Mouse (Mus musculus) c-Kit-negative CD71-positive TER-119-positive erythroid progenitor cells, embryonic 14.5 days (primary cell): Measurements from ENCODE around the gene Slc7a10.

ENCODE experiments used
- DNase-seq: peaks from one replicate; pipeline ENCODE4 v3.0.0-alpha.2; 2013; ENCODE audit warnings: low read depth, low spot score

The Slc7a10 gene

DNA sequence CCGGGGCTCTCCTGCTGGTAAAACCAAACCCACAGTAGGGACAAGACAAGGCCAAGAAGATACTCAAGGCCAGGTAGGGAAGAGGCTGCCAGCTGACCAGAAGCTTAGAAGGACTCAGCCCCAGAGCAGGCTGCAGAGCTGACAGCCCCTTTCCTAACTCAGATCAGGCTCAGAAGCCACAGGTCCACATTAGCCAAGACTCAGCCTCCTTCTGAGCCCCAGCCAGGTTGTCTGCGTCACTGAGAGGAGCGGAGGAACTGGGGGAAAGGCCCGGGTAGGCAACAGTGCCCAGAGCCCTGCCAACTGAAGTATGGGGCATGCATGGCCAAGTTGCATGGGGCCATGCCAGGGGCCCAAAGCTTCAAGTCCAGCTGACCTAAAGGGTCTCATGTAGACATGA is 13.7 kb upstream of the Slc7a10 start:
- DNase-seq, result no peak

GRCm38 (mm10) chr7:35175533-35175932 is 10.7 kb upstream of the Slc7a10 start:
- DNase-seq, result no peak

DNA sequence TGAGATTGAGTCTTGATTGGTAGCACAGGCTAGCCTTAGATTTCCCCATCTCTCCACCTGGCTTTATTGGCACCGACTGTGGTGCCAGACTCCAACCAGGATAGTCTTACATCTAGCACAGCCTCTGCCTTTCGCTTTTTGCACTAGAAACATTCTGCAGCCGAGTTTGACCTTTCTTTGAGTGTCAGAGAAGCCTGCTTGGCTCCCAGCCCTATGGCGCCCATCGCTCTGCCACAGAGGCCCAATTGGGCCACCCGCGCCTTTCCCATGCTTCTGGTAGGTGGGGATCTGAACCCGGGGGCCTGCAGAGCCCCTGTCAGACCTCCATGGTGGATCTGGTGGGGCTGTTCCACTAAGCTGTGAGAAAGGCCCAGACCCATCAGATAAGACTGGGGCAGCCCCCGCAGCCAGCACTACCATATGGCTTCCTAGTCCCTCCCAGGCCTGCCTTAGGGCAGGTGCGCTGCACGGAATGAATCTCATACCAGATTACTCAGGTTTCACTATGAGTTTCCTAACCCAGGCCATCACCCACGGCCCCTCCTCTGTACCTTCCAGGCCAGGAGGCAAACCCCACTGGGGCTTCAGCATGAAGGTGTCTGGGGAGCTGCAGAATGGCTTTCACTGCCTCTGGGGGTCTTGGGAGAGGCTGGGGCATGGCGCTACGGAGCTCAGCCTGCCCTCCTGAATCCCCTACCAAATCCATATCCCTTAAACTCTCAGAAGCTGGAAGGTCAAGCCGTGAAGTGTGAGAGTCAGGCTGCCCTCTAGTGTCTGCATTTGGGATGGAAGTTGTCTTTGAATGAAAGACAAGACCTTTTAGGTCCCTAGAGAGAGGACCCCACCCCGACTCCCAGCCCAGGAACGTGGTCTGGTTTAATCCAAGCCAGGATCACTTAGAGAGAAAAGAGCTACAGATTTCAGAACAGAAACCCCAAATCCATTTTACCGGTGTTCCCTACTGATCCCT is 9.5 kb upstream of the Slc7a10 start:
- DNase-seq, result no peak

GRCm38 (mm10) chr7:35184833-35185724 is 1.1 kb upstream of the Slc7a10 start:
- no peak for DNase-seq

- no peak for DNase-seq
Measured at GRCm38 (mm10) chr7:35189699-35190098, 3.5 kb downstream of the Slc7a10 start.

DNA sequence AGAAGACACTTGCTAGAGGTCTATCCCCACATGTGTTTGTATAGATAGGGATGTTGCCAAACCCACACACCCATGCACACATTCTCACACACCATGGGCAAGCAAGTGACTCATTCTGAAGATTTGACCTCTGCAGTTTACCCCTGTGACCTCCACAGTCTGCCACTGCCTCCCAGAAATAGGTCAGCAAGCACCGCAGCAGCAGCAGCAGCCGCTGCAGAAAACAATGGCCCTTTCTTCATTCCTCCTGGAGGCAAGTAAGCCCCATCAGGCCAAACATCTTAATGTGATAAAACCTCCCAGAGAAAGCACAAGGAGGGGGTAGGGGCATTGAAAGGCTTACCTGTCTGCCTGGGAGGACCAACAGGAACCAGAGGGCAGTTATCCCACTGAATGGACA is 5.1 kb downstream of the Slc7a10 start:
- no peak for DNase-seq

DNA sequence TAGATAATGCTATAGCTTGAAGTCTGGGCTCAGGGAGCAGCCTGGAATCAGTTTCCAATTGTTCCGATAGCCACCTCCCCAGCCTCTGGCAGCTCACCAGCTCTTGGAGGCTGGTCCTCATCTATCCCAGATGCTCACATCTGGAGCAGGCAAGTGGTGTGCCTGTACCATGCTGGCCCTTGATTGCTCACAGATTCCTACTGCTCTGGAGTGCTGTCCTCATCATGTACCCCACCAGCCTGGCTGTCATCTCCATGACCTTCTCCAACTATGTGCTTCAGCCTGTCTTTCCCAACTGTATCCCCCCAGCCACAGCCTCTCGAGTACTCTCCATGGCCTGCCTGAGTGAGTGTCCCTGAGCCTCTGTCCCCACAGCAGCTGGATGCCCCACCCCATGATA is 10.8 kb downstream of the Slc7a10 start:
- no peak for DNase-seq

DNA sequence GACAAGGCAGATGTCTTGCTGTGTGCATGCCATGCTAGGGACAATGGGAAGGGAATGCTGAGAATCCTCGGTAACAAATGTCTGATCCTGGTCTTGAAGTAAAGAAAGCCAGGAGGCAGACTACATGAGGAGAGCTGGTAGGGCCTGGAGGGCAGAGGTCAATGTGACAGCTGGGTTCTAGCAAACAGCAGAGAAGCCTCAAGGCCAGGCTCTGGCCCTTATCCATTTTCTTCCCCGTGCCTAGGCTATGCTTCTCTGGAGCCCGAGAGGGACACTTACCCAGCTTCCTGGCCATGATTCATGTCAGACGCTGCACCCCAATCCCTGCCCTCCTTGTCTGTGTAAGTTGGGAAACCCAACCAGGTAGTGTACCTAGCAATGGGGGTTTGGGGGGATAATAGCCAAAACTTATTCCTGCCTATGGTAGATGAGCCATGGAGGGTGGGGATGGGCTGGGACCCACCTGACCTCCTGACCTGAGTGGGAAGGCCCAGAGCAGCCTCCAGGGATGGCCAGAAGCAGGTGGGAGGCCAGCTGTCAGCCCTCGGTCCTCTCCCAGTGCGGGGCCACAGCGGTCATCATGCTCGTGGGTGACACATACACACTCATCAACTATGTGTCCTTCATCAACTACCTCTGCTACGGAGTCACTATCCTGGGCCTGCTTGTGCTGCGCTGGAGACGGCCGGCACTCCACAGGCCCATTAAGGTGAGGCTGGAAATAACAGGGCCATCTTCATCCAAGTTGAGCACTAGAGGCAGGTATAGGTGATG is 13.0 kb downstream of the Slc7a10 start:
- DNase-seq, result no peak

- DNase-seq, result no peak
Measured at GRCm38 (mm10) chr7:35199755-35200154, 13.6 kb downstream of the Slc7a10 start.

DNA sequence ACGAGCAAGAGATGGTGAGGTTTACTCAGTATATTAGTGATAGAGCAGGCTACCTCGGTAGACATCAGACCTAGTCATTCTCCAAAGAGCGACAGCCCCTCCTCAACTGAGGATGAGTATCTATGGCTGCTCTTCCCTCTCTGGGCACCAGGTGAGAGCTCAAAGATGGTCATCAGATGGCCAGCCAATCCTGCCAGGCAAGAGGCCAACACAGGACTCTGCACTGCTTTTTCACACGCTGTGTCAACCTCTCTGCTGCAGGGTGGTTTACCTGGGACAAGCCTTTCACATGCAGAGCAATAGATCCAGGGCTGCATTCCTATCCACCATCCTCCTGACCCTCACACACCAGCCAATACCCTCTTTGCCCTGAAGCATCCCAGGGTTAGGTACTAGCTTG is 25.6 kb downstream of the Slc7a10 start:
- no peak for DNase-seq

- no peak for DNase-seq
Measured at GRCm38 (mm10) chr7:35214442-35215222, 28.4 kb downstream of the Slc7a10 start.

DNA sequence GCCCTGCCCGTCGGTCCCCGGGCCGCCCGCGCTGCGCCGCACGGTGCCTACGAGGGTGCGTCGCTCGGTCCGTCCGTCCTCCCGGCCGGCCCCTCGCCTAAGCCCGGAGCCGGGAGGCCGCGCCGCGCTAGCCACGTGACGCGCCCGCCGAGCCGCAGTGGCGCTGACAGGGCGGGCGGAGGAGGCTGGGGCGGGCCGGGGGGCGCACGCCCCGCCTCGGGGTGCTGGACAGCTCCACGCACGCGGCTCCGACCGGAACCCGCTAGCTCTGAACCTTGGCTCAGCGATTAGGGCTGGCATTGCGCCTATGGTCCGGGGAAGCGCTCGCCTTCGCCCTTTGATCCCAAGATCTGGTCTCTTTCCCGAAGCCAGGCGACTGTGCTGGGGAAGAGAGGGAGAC is 29.0 kb downstream of the Slc7a10 start, which contains the start of gene Lrp3:
Gene Lrp3, minus strand, starts transcription at position 274 of the 400 bp plus-strand sequence.
- no peak for DNase-seq

- no peak for DNase-seq
Measured at GRCm38 (mm10) chr7:35215731-35216130, 29.5 kb downstream of the Slc7a10 start.

DNA sequence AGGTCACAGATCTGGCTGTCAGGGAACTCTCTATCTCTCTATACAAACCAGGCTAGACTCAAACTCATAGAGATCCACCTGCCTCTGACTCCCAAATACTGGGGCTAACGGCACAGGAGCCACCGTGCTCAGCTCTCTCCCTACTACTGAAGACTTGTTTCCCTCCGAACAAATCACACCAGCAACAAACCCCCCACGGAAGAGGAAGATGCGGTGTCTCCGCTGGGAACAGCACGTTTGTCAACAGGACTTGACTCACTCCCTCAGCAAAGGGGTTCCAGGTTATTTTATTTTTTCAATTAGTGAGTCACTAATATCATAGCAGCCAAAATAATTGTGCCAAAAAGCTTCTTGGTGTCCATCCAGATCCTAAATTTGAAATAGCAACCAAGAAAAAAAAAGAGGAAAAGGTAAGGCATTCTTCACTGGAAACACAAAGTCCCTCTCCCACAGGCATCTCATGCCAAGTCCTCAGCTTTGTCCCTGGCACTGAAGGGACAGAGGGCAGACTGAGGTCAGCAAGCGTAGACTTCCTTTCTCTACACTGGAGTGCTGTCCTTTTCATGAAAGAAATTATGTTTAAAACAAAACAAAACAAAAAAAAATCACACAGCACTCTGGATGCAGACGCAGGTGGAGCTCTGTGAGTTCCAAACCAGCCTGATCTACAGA is 34.6 kb downstream of the Slc7a10 start:
- DNase-seq, result no peak

DNA sequence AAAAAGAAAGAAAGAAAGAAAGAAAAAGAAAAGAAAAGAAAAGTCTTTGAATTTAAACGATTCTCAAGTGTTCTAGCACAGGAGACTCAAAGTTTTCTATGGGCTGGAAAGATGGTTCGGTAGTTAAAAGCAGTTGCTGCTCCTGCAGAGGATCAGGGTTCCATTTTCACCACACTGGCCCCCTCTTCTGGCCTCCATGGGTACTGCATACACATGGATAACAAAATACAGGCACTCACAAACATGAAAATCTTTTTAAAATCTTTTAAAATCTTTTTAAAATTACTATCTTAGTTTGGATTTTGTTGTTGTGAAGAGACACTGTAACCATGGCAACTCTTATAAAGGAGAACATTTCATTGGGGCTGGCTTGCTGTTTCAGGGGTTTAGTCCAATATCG is 44.1 kb downstream of the Slc7a10 start:
- DNase-seq, result no peak

- DNase-seq, result no peak
Measured at GRCm38 (mm10) chr7:35232796-35233455, 46.7 kb downstream of the Slc7a10 start.

- no peak for DNase-seq
Measured at GRCm38 (mm10) chr7:35233861-35234260, 47.7 kb downstream of the Slc7a10 start.

- peak; percentile 77 for DNase-seq
Measured at GRCm38 (mm10) chr7:35234361-35235245, 48.4 kb downstream of the Slc7a10 start.

GRCm38 (mm10) chr7:35235308-35235707 is 49.1 kb downstream of the Slc7a10 start:
- no peak for DNase-seq
